Mouse (Mus musculus): ENCODE measurements at regions not wholly inside any gene's neighbourhood (a gene's known extent, or its start where the extent isn't known, plus 50 kb on each side); places are given as distances from the start of the nearest gene placed in this dataset.

DNA sequence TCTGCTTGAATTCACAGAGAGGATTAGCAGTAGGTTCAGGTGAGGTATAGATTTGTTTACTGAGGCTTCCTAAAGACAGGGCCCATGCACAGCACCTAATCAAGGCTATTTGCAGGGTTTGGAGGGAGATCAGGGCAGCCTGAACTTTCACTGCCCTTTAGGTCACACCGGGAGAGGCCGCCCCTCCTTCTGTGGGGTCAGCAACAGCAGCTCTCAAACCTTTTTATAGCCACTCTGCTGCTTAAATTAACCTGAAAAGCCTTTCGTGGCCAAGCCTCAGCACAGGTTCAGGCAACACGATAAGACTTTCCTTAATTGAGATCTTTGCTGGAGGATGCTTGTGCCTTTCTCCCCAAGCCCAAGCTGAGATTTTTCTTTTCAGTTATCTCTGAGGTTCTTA lies 526.8 kb upstream of the Tbl1xr1 start:
- TF ChIP-seq TCF3 (IDR thresholded peaks at IDR 0.05; ENCODE audit: insufficient read length, low read depth): no peak
- TF ChIP-seq POLR2A (IDR thresholded peaks at IDR 0.05; ENCODE audit: insufficient read length, low read depth): no peak
- no peak for TF ChIP-seq USF1 (IDR thresholded peaks at IDR 0.05; ENCODE audit: low read depth)
- no peak for TF ChIP-seq TCF12 (IDR thresholded peaks at IDR 0.05; ENCODE audit: insufficient read depth, poor library complexity, severe bottlenecking)
- no peak for TF ChIP-seq MYOG (IDR thresholded peaks at IDR 0.05; ENCODE audit: control insufficient read depth in 1 of 3, insufficient read depth in 1 of 3, insufficient read length in 2 of 3, low read depth in 2 of 3)
- TF ChIP-seq CEBPB (IDR thresholded peaks at IDR 0.05; ENCODE audit: insufficient read depth, poor library complexity, severe bottlenecking): no peak
- TF ChIP-seq POLR2AphosphoS2 (IDR thresholded peaks at IDR 0.05; ENCODE audit: insufficient read length, low read depth): no peak
- no peak for TF ChIP-seq E2F4 (IDR thresholded peaks at IDR 0.05; ENCODE audit: insufficient read depth)
